Mouse (Mus musculus) E14TG2a.4 (cell line): ENCODE results near the gene Pip4k2b.

Experiments used
- H3K27me3 ChIP-seq: 2 replicates; pipeline ENCODE4 v1.6.1; 2014; ENCODE audit warnings: low read length, control low read depth; ENCODE audit not compliant: insufficient read depth
- H3K36me3 ChIP-seq: 2 replicates; pipeline ENCODE4 v1.6.1; 2014; ENCODE audit warnings: low read length, control low read depth; ENCODE audit not compliant: insufficient read depth
- H3K4me1 ChIP-seq: replicated peaks from 2 replicates; pipeline ENCODE4 v1.6.1; 2014; ENCODE audit warnings: low read depth, low read length, control low read depth
- H3K4me3 ChIP-seq: replicated peaks from 2 replicates; pipeline ENCODE4 v1.5.1; 2014; ENCODE audit warnings: mild to moderate bottlenecking, low read length
- H3K9me3 ChIP-seq: 2 replicates; pipeline ENCODE4 v1.6.1; 2014; ENCODE audit warnings: low read length, control low read depth
- CTCF ChIP-seq: conservative IDR thresholded peaks from 2 replicates; pipeline ENCODE4 v1.5.1; 2014; ENCODE audit warnings: low read length
- NANOG ChIP-seq: IDR thresholded peaks from 2 replicates; pipeline ENCODE4 v1.6.1; 2014; ENCODE audit warnings: borderline replicate concordance, low read length, mixed read lengths
- POU5F1 ChIP-seq: IDR thresholded peaks from 2 replicates; pipeline ENCODE4 v1.6.1; 2014; ENCODE audit warnings: low read length, borderline replicate concordance

The Pip4k2b gene

GRCm38 (mm10) chr11:97779968-97780701 lies 35.6 kb upstream of the Pip4k2b start:
- Histone ChIP-seq H3K4me3 (peak overlapping the region; percentile 97), H3K9me3 (no peaks in the 10 kb centered on the region), H3K4me1 (peaks cover 66% of the 10 kb centered on the region), H3K27me3 (no peaks in the 10 kb centered on the region), H3K36me3 (peaks cover 68% of the 10 kb centered on the region)
- TF ChIP-seq NANOG: no peak
- no peak for TF ChIP-seq CTCF
- no peak for TF ChIP-seq POU5F1

DNA sequence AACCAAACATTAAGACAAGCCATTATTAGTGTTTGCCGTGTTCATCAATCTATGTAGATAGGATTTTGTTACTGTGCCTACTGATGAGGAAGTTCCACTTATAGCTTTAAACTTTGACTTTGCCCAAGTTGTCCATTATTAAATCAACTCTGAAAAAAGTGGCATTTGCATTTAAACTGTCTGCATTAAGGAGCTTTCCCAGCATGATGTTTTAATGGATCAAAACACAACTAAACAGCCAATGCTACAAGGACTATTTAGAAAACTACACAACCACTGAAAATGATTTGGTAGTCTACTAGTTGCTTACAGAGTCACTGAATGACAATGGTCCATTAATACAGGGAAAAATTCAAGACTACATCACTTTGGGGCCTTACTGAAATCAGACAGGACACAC lies 34.4 kb upstream of the Pip4k2b start:
- peak overlapping the region; percentile 97 for H3K4me3 ChIP-seq
- H3K4me1 ChIP-seq: peaks cover 73% of the 10 kb centered on the region
- no peaks in the 10 kb centered on the region for H3K9me3 ChIP-seq
- peaks cover 78% of the 10 kb centered on the region for H3K36me3 ChIP-seq
- H3K27me3 ChIP-seq: no peaks in the 10 kb centered on the region
- no peak for TF ChIP-seq POU5F1
- TF ChIP-seq NANOG: no peak
- no peak for TF ChIP-seq CTCF

DNA sequence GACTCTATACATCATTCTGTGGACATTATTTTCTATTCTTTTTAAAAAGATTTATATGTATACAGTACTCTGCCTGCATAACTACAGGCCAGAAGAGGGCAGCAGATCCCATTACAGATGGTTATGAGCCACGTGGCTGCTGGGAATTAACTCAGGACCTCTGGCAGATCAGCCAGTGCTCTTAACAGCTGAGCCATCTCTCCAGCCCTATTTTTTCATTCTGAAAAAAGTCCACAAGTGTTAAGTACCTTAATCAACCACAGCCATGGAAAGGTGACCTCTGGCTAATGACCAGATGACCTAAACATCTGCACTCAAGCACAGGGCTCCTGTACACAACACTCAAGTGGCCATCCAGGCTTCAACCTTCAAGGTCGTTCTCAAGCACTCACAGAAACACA lies 32.6 kb upstream of the Pip4k2b start:
- no peak for TF ChIP-seq POU5F1
- peak; percentile 63; the same call in 1 of the 2 replicates for TF ChIP-seq NANOG
- TF ChIP-seq CTCF: peak; percentile 47
- Histone ChIP-seq H3K4me1 (peaks cover 71% of the 10 kb centered on the region), H3K27me3 (no peaks in the 10 kb centered on the region), H3K36me3 (peaks cover 78% of the 10 kb centered on the region), H3K4me3 (0 out of 2 replicates have a peak overlapping the region, but pooled peaks have one; percentile 1), H3K9me3 (no peaks in the 10 kb centered on the region)

DNA sequence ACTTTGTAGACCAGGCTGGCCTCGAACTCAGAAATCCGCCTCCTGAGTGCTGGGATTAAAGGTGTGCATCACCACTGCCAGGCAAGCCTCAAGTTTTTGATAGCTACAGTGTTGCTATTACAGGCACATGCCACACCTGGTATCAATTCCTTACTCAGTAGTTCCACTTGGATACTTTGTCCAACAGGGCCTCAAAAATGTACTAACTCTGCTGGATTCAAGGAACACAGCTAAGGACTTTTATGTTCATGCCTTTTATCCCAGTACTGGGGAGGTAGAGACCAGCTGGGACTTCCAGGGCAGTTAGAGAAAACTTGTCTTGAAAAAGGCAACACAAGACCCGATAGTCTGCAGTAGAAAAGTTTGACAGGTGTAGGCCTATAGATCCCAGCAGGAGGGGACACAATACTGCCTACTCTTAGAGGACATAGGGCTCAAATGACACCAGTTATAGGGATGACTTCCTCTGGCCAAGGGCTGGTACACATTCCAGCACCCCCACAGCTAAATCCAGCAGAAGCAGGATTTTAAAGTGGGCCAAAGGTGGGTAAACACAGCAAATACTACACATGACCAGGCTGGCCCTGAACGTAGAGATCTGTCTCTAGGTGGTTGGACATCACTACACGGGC lies 32.1 kb upstream of the Pip4k2b start:
- no peaks in the 10 kb centered on the region for H3K9me3 ChIP-seq
- no peaks in the 10 kb centered on the region for H3K27me3 ChIP-seq
- no peak overlapping the region for H3K4me3 ChIP-seq
- TF ChIP-seq POU5F1 (no peak), NANOG (no peak)
- H3K36me3 ChIP-seq: peaks cover 75% of the 10 kb centered on the region
- peaks cover 71% of the 10 kb centered on the region for H3K4me1 ChIP-seq

- no peaks in the 10 kb centered on the region for H3K9me3 ChIP-seq
- H3K27me3 ChIP-seq: no peaks in the 10 kb centered on the region
- peaks cover 75% of the 10 kb centered on the region for H3K4me1 ChIP-seq
- H3K36me3 ChIP-seq: peaks cover 68% of the 10 kb centered on the region
- TF ChIP-seq POU5F1 (no peak), NANOG (peak; percentile 24; the same call in 1 of the 2 replicates)
- H3K4me3 ChIP-seq: peak within 1 kb of the TSS; percentile 49
Measured at GRCm38 (mm10) chr11:97775808-97776496, 31.4 kb upstream of the Pip4k2b start, which contains the start of gene 1700001P01Rik. 1700001P01Rik (minus strand) TSS chr11:97775918.

GRCm38 (mm10) chr11:97775186-97775585 lies 30.7 kb upstream of the Pip4k2b start:
- peaks cover 70% of the 10 kb centered on the region for H3K4me1 ChIP-seq
- H3K27me3 ChIP-seq: no peaks in the 10 kb centered on the region
- TF ChIP-seq NANOG (no peak), POU5F1 (no peak), CTCF (no peak)

DNA sequence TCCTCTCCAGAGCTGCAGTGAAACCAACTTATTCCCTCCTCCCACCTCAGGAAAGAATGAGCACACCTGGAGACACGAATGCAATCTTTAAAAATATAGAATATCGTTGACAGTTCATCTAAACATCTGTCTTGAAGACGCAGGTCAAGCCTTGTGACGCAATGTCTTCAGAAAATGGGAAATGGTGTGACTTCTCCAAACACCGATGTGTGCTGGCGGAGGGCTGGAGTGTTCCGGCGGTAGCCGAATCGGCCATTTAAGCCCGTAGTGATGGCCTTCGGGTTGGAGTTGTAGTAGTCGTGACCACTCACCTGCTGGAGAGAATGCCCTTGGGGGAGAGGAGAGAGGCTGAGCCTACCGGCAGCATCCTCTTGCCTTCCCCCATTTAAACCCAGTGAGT lies 26.9 kb upstream of the Pip4k2b start:
- TF ChIP-seq CTCF (no peak), POU5F1 (no peak), NANOG (no peak)
- Histone ChIP-seq H3K4me1 (peaks cover 41% of the 10 kb centered on the region), H3K9me3 (no peaks in the 10 kb centered on the region), H3K4me3 (no peak overlapping the region), H3K27me3 (0 out of 2 replicates have a peak, but pooled peaks cover 3% of the 10 kb centered on the region), H3K36me3 (peaks cover 23% of the 10 kb centered on the region)

More at GRCm38 (mm10) chr11:97775186-97775585, 30.7 kb upstream of the Pip4k2b start:
- Histone ChIP-seq H3K4me3 (peak overlapping the region; percentile 49), H3K36me3 (peaks cover 60% of the 10 kb centered on the region), H3K9me3 (no peaks in the 10 kb centered on the region)

DNA sequence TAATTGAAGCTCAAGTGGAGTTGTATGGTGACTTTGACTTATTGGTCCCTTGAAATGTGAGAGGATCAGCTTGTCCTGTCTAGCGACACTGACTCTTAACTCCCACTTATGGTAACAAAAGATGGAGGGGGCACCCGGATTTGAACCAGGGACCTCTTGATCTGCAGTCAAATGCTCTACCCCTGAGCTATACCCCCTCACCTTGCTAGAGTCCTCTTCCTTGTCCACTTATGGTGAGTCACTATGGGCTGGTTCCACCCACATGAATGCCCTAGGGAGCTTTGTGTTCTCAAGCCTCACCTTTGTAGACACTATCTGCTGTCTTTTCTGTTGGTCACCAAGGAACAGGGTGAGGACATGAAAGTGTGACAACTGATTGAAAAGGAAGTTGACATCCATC lies 25.2 kb upstream of the Pip4k2b start:
- Histone ChIP-seq H3K36me3 (peaks cover 12% of the 10 kb centered on the region), H3K9me3 (no peaks in the 10 kb centered on the region), H3K27me3 (0 out of 2 replicates have a peak, but pooled peaks cover 3% of the 10 kb centered on the region), H3K4me1 (peaks cover 36% of the 10 kb centered on the region), H3K4me3 (no peak overlapping the region)
- no peak for TF ChIP-seq CTCF
- TF ChIP-seq NANOG: no peak
- TF ChIP-seq POU5F1: no peak
